Mouse (Mus musculus) naive thymus-derived CD4-positive, alpha-beta T cell, adult 2 months (primary cell): ENCODE results near the gene Pif1.
A peak's percentile ranks its signal among the peaks of the same experiment; 100 is the strongest.

Source experiments
- DNase-seq: peaks from one replicate; pipeline ENCODE4 v3.0.0-alpha.2; 2011; ENCODE audit warnings: low read depth

The Pif1 gene

GRCm38 (mm10) chr9:65586406-65587269, at the start of gene Pif1:
Gene Pif1, plus strand, starts transcription at chr9:65587160.
- peak; percentile 78 for DNase-seq

GRCm38 (mm10) chr9:65537901-65538630, 48.9 kb upstream of the Pif1 start:
- no peak for DNase-seq

- DNase-seq = no peak
Observed at GRCm38 (mm10) chr9:65539697-65540096, 47.3 kb upstream of the Pif1 start.

GRCm38 (mm10) chr9:65541126-65542068, 45.6 kb upstream of the Pif1 start:
- peak; percentile 91 for DNase-seq

GRCm38 (mm10) chr9:65542111-65542524, 44.8 kb upstream of the Pif1 start:
- no peak for DNase-seq

GRCm38 (mm10) chr9:65545635-65546412, 41.1 kb upstream of the Pif1 start:
- no peak for DNase-seq

GRCm38 (mm10) chr9:65546413-65546695, 40.6 kb upstream of the Pif1 start:
- no peak for DNase-seq

GRCm38 (mm10) chr9:65547111-65547510, 39.8 kb upstream of the Pif1 start:
- no peak for DNase-seq

- DNase-seq = no peak
Observed at GRCm38 (mm10) chr9:65547844-65548243, 39.1 kb upstream of the Pif1 start.

- no peak for DNase-seq
Observed at GRCm38 (mm10) chr9:65548311-65548710, 38.6 kb upstream of the Pif1 start.

- no peak for DNase-seq
Observed at GRCm38 (mm10) chr9:65549139-65549538, 37.8 kb upstream of the Pif1 start.

- DNase-seq = no peak
Observed at GRCm38 (mm10) chr9:65549643-65550042, 37.3 kb upstream of the Pif1 start.

GRCm38 (mm10) chr9:65550079-65550831, 36.7 kb upstream of the Pif1 start:
- peak; percentile 44 for DNase-seq

- peak; percentile 80 for DNase-seq
Observed at GRCm38 (mm10) chr9:65551035-65551434, 35.9 kb upstream of the Pif1 start.

GRCm38 (mm10) chr9:65552141-65552540, 34.8 kb upstream of the Pif1 start:
- peak; percentile 57 for DNase-seq

GRCm38 (mm10) chr9:65552711-65553110, 34.2 kb upstream of the Pif1 start:
- DNase-seq = no peak

GRCm38 (mm10) chr9:65555001-65555405, 32.0 kb upstream of the Pif1 start:
- no peak for DNase-seq

GRCm38 (mm10) chr9:65555621-65556020, 31.3 kb upstream of the Pif1 start:
- DNase-seq = no peak

- DNase-seq = no peak
Observed at GRCm38 (mm10) chr9:65556349-65556748, 30.6 kb upstream of the Pif1 start.

- no peak for DNase-seq
Observed at GRCm38 (mm10) chr9:65556979-65557378, 30.0 kb upstream of the Pif1 start.

GRCm38 (mm10) chr9:65558806-65559205, 28.2 kb upstream of the Pif1 start:
- DNase-seq = no peak
